Mouse (Mus musculus): Measurements from ENCODE around the gene Cyp2f2. TPM values are rescaled to one million over a fixed set of nuclear protein-coding genes. Genes with fewer than 3 reads are reported as not detected.

Cyp2f2 gene
- not detected in 2 replicates for polyA plus RNA-seq (2015; fragmentation: Nextera tagmentation; extraction: Ambion mirVana)

DNA sequence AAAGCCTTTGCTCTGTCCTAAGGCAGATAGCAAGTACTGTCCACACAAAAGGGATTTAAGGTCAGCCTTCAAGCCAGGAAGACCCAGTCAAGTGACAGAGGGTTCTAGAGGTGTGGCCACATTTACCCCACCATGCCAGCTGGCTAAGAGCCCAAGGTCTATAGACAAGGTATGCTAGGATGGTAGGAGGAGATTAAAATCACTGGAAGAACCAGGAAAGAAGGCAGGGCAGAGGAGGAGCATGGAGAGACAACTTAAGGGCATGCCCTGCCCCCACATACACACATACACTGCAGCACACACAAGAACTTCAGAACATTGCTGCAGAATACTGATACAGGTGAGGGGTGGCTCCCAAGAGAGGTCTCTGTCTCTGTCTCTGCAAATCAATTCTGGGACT, at the start of gene Cyp2f2:
Gene Cyp2f2 (plus strand): TSS at position 234 of the 400 bp plus-strand sequence.
- no peak for ATAC-seq
- Histone ChIP-seq H3K9me3 (no peaks in the 10 kb centered on the region), H3K4me2 (replicated peaks) (no peak within 1 kb of the TSS)

DNA sequence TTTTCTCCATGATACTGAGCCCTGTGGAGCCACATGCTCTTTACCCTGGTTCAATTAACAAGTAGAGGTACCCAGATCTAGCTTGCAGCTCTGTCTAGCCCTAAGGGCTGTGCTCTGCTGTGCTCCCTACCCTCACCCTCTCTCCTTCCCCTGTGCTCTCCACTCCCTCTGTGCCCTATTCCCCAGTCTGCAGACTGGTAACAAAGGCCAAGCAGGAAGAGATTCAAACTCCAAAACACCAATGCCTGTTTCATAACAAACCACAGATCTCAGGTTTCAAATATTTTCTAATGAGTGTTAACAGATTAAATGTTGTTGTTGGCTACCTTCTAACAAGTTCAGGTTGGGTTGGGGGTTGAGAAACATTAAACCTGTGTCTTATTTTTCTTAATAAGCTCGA, 41.1 kb upstream of the Cyp2f2 start:
- 73% methylated on average over 1 of the region's 1 CpGs for WGBS
- H3K4me3 ChIP-seq (replicated peaks), result no peak overlapping the region
- no peaks in the 10 kb centered on the region for H3K36me3 ChIP-seq
- H3K27ac ChIP-seq, result no peak overlapping the region
- H3K4me1 ChIP-seq (replicated peaks), result no peaks in the 10 kb centered on the region
- H3K9ac ChIP-seq (replicated peaks), result no peak overlapping the region
- 0 out of 2 replicates have a peak, but pooled peaks cover 4% of the 10 kb centered on the region for H3K9me3 ChIP-seq
- ATAC-seq, result no peak
- no peak overlapping the region for H3K4me2 ChIP-seq (replicated peaks)
- H3K27me3 ChIP-seq, result no peaks in the 10 kb centered on the region

More for the DNA sequence above, at the start of gene Cyp2f2:
- Histone ChIP-seq H3K4me3 (replicated peaks) (no peak within 1 kb of the TSS), H3K27me3 (no peaks in the 10 kb centered on the region), H3K36me3 (no peaks in the 10 kb centered on the region), H3K9ac (replicated peaks) (no peak within 1 kb of the TSS), H3K27ac (no peak within 1 kb of the TSS), H3K4me1 (replicated peaks) (no peaks in the 10 kb centered on the region)

DNA sequence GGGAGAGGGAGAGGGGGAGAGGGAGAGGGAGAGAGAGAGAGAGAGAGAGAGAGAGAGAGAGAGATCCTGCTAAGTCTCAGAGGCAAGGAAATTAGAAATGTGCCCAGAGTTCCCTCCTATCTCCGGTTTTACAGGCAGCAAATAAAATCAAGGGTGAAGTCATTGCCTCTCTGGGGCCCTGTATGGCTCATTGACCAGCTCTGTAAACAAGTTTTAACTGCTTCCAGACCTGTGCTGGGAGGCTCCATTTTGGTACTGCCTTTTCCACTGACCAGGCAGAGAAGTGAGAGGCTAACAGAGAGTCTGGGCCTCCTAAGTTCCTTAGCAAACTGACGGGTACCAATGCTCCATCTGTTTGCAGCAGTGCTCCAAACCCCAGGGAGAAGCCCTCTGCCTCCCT, 38.1 kb upstream of the Cyp2f2 start:
- H3K27ac ChIP-seq, result no peak overlapping the region
- H3K4me3 ChIP-seq (replicated peaks), result no peak overlapping the region
- WGBS, result 94% methylated on average over 2 of the region's 2 CpGs
- H3K4me1 ChIP-seq (replicated peaks), result no peaks in the 10 kb centered on the region
- no peak overlapping the region for H3K4me2 ChIP-seq (replicated peaks)
- H3K9ac ChIP-seq (replicated peaks), result no peak overlapping the region
- H3K36me3 ChIP-seq, result no peaks in the 10 kb centered on the region
- no peaks in the 10 kb centered on the region for H3K27me3 ChIP-seq
- ATAC-seq, result no peak
- 0 out of 2 replicates have a peak, but pooled peaks cover 4% of the 10 kb centered on the region for H3K9me3 ChIP-seq

DNA sequence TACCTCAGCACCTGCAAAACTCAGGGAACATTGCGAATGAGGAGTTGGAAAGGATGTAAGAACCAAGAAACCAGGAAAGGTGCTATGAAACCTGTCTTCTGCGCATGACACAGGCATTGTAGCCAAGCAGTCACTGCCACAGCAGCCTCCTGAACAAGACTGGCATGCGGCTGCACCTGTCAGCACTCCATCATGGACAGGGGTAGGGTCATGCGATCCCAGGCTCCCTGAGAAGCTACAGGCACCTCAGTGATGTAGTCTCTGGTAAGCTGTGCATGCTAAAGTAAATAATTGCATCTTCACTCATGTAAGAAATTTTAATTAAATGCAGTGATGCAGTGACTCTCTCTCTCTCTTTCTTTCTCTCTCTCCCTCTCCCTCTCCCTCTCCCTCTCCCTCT, 28.7 kb upstream of the Cyp2f2 start:
- Histone ChIP-seq H3K4me1 (replicated peaks) (no peaks in the 10 kb centered on the region), H3K9me3 (no peaks in the 10 kb centered on the region), H3K4me3 (replicated peaks) (no peak overlapping the region), H3K27ac (no peak overlapping the region), H3K4me2 (replicated peaks) (no peak overlapping the region), H3K36me3 (no peaks in the 10 kb centered on the region), H3K27me3 (no peaks in the 10 kb centered on the region), H3K9ac (replicated peaks) (no peak overlapping the region)
- 87% methylated on average over 4 of the region's 4 CpGs for WGBS
- ATAC-seq, result no peak

DNA sequence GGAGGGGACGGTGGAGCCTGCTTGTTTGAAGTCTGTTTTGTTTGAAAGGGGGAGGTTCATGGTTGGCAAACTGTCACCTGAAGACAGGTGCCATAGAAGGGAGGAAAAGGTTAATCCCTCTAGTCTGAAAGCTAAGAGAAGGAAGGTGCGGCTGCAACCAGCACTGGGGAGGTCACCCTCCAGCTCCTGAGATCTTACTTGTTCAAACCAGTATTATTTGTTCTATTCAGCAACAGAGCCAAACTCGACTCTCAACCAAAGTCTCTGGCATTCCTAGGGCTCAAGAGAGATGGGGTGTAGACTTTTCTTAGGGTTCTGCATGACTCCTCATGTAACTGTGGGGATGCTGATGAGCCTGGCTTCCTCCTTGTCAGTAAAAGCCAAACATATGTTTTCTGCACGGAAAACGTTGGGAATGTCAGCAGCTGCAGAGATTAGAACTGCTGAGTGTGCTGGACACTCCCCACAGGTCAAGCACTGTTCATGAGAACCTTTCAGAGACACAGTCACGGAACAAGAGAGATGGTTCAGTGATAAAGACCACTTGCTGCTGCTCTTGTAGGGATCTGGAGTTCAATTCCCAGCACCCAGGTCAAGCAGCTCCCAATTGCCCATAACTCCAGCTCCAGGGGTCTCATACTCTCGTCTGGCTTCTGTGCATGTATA, 27.5 kb upstream of the Cyp2f2 start:
- Histone ChIP-seq H3K9me3 (no peaks in the 10 kb centered on the region), H3K27ac (no peak overlapping the region), H3K4me1 (replicated peaks) (no peaks in the 10 kb centered on the region), H3K27me3 (no peaks in the 10 kb centered on the region), H3K4me2 (replicated peaks) (no peak overlapping the region), H3K4me3 (replicated peaks) (no peak overlapping the region), H3K9ac (replicated peaks) (no peak overlapping the region), H3K36me3 (no peaks in the 10 kb centered on the region)
- no peak for ATAC-seq
- 73% methylated on average over 7 of the region's 7 CpGs for WGBS

DNA sequence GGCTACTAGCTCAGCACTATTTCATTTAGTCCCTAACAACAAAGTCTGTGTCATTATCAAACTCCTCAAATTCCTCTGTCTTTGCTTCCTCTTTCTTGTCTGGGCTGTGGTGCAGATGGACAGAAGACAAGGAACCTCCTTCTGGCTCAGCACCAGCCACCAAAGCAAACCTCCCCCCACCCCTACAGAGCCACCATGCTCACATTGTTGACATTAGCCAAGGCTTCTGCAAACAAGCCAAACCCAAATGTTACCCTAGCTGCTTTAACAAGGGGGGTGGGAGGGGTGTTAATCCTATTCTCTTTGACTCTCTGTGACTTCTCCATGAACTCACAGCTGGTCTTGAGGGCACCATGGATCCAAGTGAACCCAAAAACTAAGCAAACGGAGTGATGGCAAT, 26.8 kb upstream of the Cyp2f2 start:
- ATAC-seq, result no peak
- Histone ChIP-seq H3K9me3 (no peaks in the 10 kb centered on the region), H3K27me3 (no peaks in the 10 kb centered on the region), H3K27ac (no peak overlapping the region), H3K9ac (replicated peaks) (no peak overlapping the region), H3K4me3 (replicated peaks) (no peak overlapping the region), H3K4me1 (replicated peaks) (no peaks in the 10 kb centered on the region), H3K4me2 (replicated peaks) (no peak overlapping the region), H3K36me3 (no peaks in the 10 kb centered on the region)
- WGBS, result 50% methylated on average over 1 of the region's 1 CpGs

DNA sequence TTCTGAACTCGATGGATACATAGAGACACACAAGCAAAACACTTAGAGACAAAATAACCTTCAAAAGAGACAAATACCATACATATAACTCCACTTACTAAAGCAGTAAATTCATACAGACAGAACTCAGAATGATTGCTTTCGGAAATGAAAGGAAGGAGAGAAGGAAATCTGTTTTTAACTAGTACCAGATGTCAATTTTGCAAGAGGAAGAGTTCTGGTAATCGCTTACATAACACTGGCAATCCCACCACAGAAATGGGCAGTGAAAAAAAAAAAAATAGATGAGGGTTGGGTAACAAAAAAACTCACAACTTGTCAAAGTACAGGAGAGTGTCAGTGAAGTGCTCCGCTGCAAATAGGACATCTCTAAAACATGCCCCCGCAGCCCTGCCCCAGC, 14.8 kb upstream of the Cyp2f2 start:
- no peak overlapping the region for H3K4me2 ChIP-seq (replicated peaks)
- H3K9ac ChIP-seq (replicated peaks), result no peak overlapping the region
- 82% methylated on average over 5 of the region's 5 CpGs for WGBS
- no peaks in the 10 kb centered on the region for H3K27me3 ChIP-seq
- no peaks in the 10 kb centered on the region for H3K4me1 ChIP-seq (replicated peaks)
- ATAC-seq, result no peak
- peaks cover 5% of the 10 kb centered on the region; the same call in 1 of the 2 replicates for H3K9me3 ChIP-seq
- no peaks in the 10 kb centered on the region for H3K36me3 ChIP-seq
- H3K4me3 ChIP-seq (replicated peaks), result no peak overlapping the region
- H3K27ac ChIP-seq, result no peak overlapping the region

DNA sequence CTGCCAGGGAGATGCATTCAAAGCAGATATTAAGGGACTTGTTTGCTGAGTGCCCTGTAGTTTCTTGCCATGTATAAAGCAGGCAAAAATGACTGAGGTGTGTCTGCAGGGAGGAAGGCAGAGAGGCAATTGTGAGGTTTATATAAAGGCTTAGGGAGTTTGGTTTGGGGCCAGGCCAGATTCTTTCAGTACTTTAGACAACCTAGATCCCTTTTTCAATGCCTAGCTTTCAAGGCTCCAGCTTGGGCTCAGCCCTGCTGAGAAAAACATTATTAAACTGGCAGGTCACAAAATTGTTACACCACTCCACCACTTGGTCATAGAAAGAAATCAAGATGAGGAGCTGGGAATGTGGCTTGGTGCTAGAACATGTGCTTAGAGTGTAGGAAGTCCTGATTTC, 9.4 kb upstream of the Cyp2f2 start:
- Histone ChIP-seq H3K4me3 (replicated peaks) (no peak overlapping the region), H3K9ac (replicated peaks) (no peak overlapping the region), H3K9me3 (no peaks in the 10 kb centered on the region), H3K4me2 (replicated peaks) (no peak overlapping the region), H3K27me3 (no peaks in the 10 kb centered on the region), H3K4me1 (replicated peaks) (no peaks in the 10 kb centered on the region), H3K27ac (no peak overlapping the region), H3K36me3 (no peaks in the 10 kb centered on the region)
- ATAC-seq, result no peak

DNA sequence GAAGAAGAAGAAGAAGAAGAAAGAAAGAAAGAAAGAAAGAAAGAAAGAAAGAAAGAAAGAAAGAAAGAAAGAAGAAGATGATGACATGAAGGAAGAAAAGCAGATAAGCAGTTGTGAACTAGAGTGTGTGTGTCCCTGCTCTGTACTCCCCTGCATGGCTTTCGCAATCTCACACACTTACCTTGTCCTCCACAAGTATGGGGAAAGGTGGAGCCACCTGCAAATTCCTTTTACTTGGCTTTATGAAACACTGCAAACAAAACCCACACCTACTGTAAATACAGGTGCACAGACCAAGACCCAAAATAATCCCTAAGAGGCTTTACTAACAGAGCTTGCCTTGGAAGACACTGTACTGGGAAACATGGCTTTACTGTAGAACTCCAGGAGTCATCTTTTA, 8.7 kb upstream of the Cyp2f2 start:
- Histone ChIP-seq H3K4me3 (replicated peaks) (no peak overlapping the region), H3K9me3 (no peaks in the 10 kb centered on the region), H3K4me2 (replicated peaks) (no peak overlapping the region), H3K9ac (replicated peaks) (no peak overlapping the region), H3K27ac (no peak overlapping the region), H3K36me3 (no peaks in the 10 kb centered on the region), H3K27me3 (no peaks in the 10 kb centered on the region), H3K4me1 (replicated peaks) (no peaks in the 10 kb centered on the region)
- 93% methylated on average over 1 of the region's 1 CpGs for WGBS
- no peak for ATAC-seq

DNA sequence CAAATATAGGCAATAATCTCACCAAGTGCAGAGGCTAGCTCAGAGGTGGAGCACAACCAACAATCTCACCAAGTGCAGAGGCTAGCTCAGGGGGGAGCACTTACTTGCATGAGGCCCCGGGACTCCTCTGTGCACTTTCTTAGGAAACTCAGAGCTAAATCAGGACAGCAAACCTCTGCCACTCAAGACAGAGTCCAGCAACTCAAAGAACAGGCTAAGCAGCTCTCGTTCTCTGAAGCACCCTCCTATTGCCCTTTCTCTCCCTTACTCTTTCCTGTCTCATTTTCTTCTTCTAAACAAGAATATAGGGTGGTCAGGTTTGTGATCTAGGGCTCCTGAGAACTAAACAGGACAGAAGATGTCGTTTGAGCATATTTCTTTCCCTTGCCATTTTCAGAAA, 7.7 kb upstream of the Cyp2f2 start:
- H3K4me1 ChIP-seq (replicated peaks), result no peaks in the 10 kb centered on the region
- no peak overlapping the region for H3K9ac ChIP-seq (replicated peaks)
- H3K36me3 ChIP-seq, result no peaks in the 10 kb centered on the region
- no peak overlapping the region for H3K4me2 ChIP-seq (replicated peaks)
- WGBS, result 68% methylated on average over 3 of the region's 3 CpGs
- H3K27ac ChIP-seq, result no peak overlapping the region
- H3K27me3 ChIP-seq, result no peaks in the 10 kb centered on the region
- H3K9me3 ChIP-seq, result no peaks in the 10 kb centered on the region
- ATAC-seq, result no peak
- H3K4me3 ChIP-seq (replicated peaks), result no peak overlapping the region

DNA sequence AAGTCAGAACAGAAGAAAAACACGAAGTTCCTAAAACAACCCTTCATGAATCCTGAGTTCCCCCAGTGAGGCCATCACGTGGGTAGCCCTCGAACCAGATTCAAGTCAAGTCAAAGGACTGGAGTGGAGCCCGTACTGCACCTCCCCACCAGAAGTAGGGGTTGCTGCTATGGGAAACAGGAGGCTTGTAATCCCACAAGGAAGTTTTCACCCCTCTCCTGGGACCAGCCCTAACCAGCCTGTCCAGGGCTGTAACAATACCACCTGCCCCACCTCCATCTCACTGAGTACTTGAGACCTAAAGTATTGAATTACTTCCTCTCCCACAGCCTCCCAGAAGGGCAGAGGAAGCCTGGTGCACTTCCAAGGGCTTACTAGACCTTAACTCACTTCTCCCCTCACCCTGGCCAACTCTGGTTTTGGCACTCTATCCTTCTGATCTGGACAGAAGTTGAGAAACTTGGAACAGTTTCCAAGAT, 1.6 kb upstream of the Cyp2f2 start:
- Histone ChIP-seq H3K27ac (no peak overlapping the region), H3K9me3 (no peaks in the 10 kb centered on the region), H3K36me3 (no peaks in the 10 kb centered on the region), H3K4me2 (replicated peaks) (no peak overlapping the region), H3K4me1 (replicated peaks) (no peaks in the 10 kb centered on the region), H3K9ac (replicated peaks) (no peak overlapping the region), H3K4me3 (replicated peaks) (no peak overlapping the region), H3K27me3 (no peaks in the 10 kb centered on the region)
- WGBS, result 64% methylated on average over 4 of the region's 4 CpGs
- ATAC-seq, result no peak

DNA sequence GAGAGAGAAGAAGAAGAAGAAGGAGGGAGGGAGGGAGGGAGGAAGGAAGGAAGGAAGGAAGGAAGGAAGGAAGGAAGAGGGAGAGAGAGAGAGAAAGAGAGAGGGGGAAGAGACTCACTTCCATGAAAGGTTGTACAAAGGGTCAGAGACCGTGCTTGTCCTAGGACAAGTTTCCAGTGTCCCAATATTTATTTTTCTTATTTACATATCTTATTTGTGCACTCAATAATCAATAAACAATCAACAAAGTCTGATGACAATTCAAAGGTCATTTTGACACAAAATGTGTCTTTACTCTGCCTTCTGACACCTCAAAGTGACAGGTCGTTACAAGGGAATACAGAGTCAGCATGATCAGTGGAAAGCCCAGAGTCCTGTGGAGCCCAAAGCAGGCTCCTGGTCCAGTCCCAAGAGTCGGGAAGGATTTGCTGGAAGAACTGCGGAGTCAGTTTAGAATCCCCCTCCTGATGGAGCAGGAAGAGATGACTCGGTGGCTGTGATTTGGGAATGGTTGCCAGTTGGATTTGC, 4.7 kb downstream of the Cyp2f2 start:
- no peak overlapping the region for H3K4me3 ChIP-seq (replicated peaks)
- H3K27ac ChIP-seq, result no peak overlapping the region
- no peaks in the 10 kb centered on the region for H3K27me3 ChIP-seq
- H3K4me2 ChIP-seq (replicated peaks), result no peak overlapping the region
- H3K4me1 ChIP-seq (replicated peaks), result no peaks in the 10 kb centered on the region
- H3K36me3 ChIP-seq, result no peaks in the 10 kb centered on the region
- H3K9ac ChIP-seq (replicated peaks), result no peak overlapping the region
- no peak for ATAC-seq
- 78% methylated on average over 5 of the region's 5 CpGs for WGBS
- no peaks in the 10 kb centered on the region for H3K9me3 ChIP-seq

DNA sequence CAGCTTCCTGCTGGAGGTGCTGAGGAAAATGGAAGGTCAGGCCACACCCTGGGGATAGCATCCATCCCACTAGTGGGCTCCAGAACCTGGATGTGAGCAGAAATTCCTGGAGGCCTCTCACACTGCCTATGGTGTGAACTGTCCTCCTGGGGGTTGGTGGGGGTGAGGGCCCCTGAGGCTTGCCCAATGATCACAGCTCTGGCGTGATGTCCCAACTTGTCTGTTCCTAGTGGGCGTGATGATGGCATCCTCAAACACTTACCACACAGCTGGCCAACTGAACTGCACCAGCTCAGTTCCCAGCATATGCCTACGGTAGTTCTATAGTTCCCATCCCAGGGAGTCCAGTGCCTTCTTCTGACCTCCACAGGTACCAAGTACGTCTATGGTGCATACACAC, 5.3 kb downstream of the Cyp2f2 start:
- H3K4me1 ChIP-seq (replicated peaks), result no peaks in the 10 kb centered on the region
- no peak for ATAC-seq
- H3K4me2 ChIP-seq (replicated peaks), result no peak overlapping the region
- no peak overlapping the region for H3K4me3 ChIP-seq (replicated peaks)
- no peaks in the 10 kb centered on the region for H3K27me3 ChIP-seq
- no peaks in the 10 kb centered on the region for H3K36me3 ChIP-seq
- no peak overlapping the region for H3K9ac ChIP-seq (replicated peaks)
- H3K9me3 ChIP-seq, result no peaks in the 10 kb centered on the region
- H3K27ac ChIP-seq, result no peak overlapping the region
- 91% methylated on average over 4 of the region's 4 CpGs for WGBS
